Mouse (Mus musculus) kidney, adult 10 weeks (tissue): ENCODE measurements around the gene Prl7a1. TPM values are rescaled to one million over a fixed set of nuclear protein-coding genes. Genes with fewer than 3 reads are reported as not detected.

Experiments used
- polyA plus RNA-seq: library from polyadenylated mRNA; stranded (reverse); fragments of 350-450 nt; fragmentation: Illumina TruSeq; extraction: RNeasy Lipid Tissue Mini Kit (QIAGEN cat#74804); gene quantifications from one replicate; pipeline ENCODE4 v1.2.3, GENCODE M21; 2014; ENCODE audit warnings: low read depth, low replicate concordance

Gene Prl7a1
- polyA plus RNA-seq = not detected

DNA sequence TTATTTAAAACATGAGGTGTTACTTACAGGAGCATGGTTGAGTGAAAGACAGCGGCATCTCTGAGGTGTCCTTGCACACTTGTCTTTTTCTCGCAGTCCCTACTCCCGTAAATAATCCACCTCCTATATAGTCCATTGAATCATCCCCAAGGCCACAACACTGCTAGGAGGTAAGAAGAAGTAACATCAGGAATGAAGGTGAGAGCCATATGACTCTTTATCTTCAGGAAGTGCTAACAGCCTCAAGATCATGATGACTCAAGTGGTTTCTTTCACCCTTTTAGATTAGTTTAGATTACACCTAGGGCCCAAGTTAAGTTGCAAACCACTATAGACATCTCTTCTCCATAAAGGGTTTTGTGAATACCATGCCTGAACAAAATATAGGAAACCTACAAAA is at the start of gene Prl7a1:
Gene Prl7a1, minus strand, starts transcription at position 101 of the 400 bp plus-strand sequence.

DNA sequence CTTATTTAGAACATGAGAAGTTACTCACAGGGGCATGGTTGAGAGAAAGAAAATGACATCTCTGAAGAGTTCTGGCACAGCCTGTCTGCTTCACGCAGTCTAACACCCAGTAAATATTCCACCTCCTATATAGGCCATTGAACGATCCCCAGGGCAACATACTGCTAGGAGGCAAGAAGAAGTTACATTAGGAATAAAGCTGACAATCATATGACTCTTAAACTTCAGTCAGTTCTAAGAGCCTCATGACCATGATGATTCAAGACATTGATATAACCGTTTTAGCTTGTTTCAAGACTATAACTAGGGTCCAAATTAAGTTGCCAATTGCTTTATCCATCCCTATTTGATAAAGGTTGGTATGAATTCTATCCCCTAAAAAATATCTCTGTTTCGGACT is 25.6 kb upstream of the Prl7a1 start, which contains the start of gene Prl7a2:
Gene Prl7a2, minus strand, starts transcription at position 101 of the 400 bp plus-strand sequence.

GRCm38 (mm10) chr13:27610482-27610881 is 31.8 kb downstream of the Prl7a1 start, which contains the start of gene Prl7b1:
Gene Prl7b1 (minus strand): TSS chr13:27610582.

Other genes starting within 250 kb of the Prl7a1 start
- not detected for gene Prl8a6, start 203.8 kb downstream of the Prl7a1 start, polyA plus RNA-seq
- not detected for gene Prl8a8, start 129.3 kb downstream of the Prl7a1 start, polyA plus RNA-seq
- gene Prl8a9, start 77.9 kb downstream of the Prl7a1 start, polyA plus RNA-seq = not detected
- gene Prl8a1, start 60.3 kb downstream of the Prl7a1 start, polyA plus RNA-seq = not detected
- gene Prl7b1, start 31.9 kb downstream of the Prl7a1 start, polyA plus RNA-seq = not detected
- gene Prl7a2, start 25.5 kb upstream of the Prl7a1 start, polyA plus RNA-seq = not detected
- not detected for gene Prl7d1, start 74.2 kb upstream of the Prl7a1 start, polyA plus RNA-seq
- gene Prl7c1, start 138.3 kb upstream of the Prl7a1 start, polyA plus RNA-seq = not detected
- not detected for gene Prl2a1, start 159.2 kb upstream of the Prl7a1 start, polyA plus RNA-seq
- not detected for gene Prl2c1, start 206.8 kb upstream of the Prl7a1 start, polyA plus RNA-seq